Mouse (Mus musculus) spleen, postnatal 4 days (tissue): ENCODE data around the gene Ankrd39.
A peak's percentile ranks its signal among the peaks of the same experiment; 100 is the strongest.

Experiments
- DNase-seq, 2 experiments: peaks; one replicate each; pipeline ENCODE4 v3.0.0; 2022; ENCODE audit warnings: low spot score in 2 of 2

The Ankrd39 gene

DNA sequence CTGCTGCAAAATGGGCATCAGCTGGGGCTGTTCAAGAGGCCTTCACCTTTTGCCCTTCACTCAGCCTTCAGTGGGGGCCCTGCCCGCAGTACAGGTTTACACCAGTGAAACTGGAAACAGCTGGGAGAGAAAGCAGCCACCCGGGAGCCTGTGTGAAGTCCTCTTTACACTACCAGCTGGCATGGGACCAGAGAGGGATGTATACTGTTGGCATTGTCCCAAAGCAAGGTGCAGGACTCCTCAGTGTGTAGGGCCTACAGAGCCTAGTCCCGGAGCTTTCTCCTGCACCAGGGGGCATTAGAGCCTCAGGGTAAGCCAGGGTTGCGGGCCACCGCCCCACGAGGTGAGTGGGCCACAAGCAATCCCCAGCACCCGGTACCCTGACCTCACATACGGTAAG is 16.8 kb downstream of the Ankrd39 start:
- DNase-seq: no peak

DNA sequence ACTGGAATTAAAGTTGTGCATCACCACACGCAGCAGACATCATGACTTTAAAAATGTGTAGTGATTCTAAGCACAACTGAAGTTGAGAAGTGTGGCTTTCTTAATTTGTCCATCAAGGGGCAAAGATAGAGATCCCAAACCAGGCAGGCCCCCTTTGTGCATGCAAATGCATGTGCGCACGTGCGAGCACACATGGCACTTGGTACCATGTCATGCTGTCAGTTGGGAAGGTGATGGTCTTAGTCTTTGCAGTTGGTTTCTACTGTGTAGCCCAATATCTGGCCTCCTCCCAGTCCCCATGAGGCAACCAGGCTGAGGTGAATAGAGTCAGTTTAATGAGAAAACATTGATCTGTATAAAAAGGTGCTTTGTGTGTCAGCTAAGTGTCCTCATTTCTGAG is 17.4 kb downstream of the Ankrd39 start:
- DNase-seq: no peak

DNA sequence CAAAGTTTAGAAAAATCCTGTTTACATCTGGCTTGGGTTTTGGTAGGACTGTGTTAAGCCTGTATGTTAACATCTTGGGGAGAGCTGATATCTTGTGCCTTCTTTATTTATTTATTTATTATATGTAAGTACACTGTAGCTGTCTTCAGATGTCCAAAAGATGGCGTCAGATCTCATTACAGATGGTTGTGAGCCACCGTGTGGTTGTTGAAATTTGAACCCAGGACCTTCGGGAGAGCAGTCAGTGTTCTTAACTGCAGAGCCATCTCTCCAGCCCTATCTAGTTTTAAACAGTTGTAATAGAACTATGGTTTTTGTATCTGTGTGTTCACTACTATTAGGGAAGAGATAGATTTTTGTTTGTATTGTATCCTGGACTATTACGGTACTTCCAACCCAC is 18.0 kb downstream of the Ankrd39 start:
- no peak for DNase-seq

DNA sequence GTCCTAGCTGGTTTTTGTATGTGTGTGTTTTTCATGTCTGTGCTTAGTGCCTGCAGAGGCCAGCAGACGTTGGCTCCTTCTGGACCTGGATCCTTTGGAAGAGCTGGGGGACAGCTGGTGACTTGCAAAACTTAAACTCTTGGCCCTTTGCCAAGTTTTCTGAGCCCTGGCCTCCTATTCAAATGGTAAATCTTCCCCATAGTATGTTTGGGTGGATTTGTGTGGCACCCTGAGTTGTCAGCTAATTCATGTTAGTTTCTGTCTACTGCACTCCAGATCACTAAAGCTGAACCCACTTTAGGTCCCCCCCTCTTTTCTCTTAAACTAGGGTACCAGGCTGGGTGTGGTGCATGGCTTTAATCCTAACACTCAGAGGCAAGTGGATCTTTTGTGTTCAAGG is 18.9 kb downstream of the Ankrd39 start:
- DNase-seq: no peak

DNA sequence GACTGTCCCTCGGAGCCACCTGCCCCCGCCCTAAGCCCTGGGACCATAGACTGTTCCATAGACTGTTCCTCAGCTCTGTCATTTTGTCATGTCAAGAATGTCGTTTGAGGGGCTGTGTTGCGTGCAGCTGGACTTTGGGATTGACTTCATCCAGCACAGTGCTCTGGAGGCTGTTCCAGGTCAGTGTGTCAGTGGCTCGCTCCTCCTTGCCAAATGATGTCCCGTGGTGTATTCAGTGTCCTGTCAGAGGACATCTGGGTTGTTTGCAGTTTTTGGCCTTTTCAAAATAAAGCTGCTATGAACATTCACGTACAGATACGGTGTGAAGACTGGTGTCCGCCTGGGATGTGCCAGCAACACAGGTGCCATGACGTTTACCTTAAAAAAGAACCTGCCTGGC is 20.3 kb downstream of the Ankrd39 start:
- DNase-seq: no peak

DNA sequence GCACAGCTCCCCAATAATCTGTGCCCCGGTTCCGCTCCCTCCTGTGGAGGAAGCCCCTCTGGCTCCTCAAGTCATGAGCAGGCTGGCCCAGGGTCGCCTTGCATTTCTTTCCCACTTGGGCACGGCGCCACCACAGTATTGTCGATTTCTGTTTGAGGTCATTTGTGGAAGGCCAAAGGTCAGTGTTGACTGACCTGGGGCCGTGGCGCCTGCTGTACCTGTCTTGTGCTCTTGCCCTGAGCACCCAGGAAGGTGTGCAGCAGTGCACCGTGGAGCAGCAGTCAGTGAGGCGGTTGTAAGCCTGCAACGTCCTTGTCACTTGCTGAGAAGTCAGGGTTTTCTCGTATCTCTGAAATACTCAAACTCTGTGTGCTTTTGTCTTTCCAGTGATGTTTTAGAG is 21.5 kb downstream of the Ankrd39 start:
- DNase-seq: no peak

DNA sequence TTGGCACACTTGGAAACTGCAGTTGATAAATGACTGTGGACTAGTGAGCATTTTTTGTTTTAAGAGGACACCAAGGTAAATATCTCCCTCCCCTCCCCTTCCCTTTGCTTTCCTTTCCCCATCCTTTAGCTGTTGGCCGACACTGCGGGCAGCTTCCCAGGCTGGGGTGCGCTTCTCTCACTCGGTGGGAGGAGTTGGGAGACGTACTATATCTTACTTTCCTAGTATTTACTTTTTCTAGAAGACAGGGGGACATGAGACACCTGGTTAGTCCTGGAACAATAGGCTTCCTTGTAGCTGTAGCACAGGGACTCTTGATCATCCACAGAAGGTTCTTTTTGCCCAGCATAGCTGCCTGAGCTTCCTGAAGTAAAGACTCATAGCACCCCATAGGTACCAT is 23.2 kb downstream of the Ankrd39 start:
- no peak for DNase-seq

DNA sequence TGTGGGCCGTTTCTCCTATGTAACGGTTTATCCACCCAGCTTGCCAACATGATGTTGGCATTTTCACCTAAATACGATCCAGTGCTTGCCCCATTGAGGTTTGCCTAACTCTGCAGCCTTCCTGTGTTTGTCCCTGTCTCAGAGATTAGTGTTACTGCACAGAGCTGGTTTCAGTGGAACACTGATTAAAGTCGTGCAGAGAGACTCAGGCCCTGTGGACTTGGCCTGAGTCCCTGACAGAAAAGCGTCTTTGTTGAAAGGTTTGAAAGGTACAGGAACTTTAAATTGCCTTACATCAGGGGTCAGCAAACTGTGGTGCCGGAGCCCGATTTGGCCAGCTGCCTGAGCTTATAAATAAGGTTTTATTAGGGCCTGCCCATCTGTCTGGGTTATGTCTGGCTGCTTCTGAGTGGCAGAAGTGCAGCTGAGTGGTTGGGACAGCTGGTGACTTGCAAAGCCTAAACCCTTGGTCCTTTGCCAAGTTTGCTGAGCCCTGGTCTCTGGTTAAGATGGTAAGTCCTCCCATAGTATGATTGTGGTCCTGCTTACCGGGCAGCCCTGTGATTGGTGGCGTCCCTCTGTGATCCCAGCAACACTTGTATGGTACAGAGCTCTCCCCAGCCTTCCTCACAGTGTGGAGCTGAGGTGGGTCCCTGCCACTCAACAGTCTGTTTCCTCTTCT is 23.8 kb downstream of the Ankrd39 start:
- no peak for DNase-seq

DNA sequence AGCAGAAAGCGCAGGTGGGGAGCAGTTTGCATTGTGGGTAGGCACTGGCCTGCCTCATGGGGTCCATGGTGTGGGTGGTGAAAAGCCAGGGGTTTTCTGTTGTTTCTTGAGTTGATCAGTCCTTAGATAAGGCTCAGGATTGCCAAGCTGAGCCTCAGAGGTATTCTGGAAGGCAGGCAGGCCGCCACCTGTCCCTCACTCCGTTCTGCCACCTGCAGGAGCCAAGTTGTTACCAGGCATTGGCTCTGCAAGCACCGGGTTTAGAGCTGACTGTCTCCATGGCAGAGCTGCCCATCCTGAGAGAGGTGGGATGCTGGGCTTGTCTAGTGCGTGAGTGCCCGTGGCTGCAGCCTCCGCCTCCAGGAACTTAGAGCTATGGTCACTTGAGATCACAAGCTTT is 25.0 kb downstream of the Ankrd39 start:
- no peak for DNase-seq

DNA sequence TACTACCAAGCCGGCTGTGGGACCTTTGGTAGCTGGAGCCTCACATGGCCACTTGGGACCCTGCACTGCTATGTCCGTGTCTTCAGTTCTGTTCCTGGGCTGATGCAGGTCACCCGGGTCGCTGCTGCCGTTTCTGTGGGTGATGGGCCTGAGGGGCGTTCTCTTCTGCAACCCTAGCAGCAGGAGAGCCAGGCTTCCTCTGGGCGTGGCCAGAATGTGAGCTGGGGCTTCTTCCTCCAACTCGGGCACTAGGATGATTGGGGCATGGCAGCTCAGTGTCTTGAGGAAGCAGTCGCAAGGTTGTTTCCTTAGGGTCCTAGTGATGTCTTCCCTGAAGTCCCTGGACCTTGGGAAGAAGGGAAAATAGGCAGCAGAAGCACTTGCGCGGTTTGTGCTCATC is 27.6 kb downstream of the Ankrd39 start:
- no peak for DNase-seq

DNA sequence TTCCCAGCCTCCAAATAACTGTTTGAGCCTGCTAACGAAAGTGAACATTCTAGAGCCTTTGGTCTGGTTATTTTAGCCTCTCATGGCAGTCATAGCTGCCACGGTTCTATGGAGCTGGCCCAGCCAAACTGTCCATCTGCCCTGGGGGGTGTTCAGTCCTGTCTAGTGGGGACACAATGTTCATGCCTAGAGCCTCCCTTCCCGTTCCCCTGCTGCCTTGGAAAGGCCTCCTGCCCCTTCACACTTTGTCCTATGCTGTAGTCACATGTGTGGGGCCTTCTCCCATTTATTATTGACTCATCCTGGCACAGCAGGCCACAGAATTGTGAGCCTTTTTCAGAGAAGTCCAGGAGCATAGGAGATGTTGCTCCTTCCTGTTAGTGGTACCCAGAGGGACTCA is 29.0 kb downstream of the Ankrd39 start:
- no peak for DNase-seq

DNA sequence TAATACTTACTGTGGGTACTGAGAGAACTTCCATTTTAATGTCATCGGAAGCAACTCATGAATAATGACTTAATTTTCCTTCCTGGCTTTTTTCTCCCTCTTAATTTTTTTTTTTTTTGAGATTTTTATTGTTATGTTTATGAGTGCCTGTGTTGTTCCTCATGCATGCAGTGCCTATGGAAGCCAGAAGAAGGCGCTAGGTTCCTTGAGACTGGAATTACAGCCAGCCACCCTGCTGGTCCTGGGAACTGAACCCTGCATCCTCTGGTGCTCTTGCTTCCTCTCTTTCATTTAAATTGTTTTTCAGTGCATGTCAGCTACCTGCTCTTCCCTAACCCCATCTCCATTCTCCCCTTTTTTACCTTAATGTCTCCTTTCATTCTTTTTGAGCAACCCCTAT is 33.5 kb downstream of the Ankrd39 start:
- DNase-seq: no peak

DNA sequence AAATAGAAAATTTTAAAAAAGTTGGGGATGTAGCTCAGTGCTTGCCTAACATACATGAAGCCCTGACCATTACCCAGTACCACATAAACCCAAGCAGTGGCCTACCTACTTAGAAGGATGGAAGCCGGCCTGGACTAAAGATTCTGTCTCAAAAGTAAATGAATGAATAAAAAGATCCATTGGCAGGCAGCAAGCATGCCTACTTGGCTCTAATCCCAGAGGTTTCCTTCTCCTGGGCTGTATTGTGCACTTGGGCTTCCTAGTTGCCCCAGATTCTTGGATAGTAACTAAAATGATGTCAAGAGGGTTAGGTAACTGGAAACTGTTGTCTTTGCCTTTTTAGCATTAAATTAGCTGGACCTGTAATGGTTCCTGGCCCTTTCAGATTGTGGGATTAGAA is 33.9 kb downstream of the Ankrd39 start:
- no peak for DNase-seq

DNA sequence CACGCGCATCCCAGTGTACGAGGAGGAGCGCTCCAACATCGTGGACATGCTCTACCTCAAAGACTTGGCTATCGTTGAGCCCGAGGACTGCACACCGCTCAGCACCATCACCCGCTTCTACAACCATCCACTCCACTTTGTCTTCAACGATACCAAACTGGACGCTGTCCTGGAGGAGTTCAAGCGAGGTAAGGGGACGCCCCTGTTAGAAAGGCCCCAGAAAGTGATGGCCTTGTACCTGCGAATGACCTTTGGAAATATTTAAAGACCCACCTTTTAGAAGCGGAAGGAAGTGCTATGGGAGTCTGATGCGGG is 34.3 kb downstream of the Ankrd39 start:
- no peak for DNase-seq

DNA sequence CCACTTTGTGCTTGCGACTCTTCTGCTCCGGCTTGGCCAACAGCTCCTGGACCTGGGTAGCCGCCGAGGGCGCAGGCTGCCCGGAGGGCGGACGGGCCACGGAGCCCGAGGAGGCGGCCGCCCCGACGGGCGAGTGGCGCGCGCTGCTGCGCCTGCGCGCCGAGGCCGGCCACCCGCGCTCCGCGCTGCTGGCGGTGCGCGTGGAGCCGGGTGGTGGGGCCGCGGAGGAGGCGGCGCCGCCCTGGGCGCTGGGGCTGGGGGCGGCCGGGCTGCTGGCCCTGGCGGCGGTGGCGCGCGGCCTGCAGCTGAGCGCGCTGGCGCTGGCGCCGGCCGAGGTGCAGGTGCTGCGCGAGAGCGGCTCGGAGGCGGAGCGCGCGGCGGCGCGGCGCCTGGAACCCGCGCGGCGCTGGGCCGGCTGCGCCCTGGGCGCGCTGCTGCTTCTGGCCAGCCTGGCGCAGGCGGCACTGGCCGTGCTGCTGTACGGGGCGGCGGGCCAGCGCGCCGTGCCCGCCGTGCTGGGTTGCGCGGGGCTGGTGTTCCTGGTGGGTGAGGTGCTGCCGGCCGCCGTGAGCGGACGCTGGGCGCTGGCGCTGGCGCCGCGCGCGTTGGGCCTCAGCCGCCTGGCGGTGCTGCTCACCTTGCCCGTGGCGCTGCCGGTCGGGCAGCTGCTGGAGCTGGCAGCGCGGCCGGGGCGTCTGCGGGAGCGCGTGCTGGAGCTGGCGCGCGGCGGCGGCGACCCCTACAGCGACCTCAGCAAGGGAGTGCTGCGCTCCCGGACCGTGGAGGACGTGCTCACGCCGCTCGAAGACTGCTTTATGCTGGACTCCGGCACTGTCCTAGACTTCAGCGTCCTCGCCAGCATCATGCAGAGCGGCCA is 34.9 kb downstream of the Ankrd39 start:
- peak; percentile 41 to 78 for DNase-seq

DNA sequence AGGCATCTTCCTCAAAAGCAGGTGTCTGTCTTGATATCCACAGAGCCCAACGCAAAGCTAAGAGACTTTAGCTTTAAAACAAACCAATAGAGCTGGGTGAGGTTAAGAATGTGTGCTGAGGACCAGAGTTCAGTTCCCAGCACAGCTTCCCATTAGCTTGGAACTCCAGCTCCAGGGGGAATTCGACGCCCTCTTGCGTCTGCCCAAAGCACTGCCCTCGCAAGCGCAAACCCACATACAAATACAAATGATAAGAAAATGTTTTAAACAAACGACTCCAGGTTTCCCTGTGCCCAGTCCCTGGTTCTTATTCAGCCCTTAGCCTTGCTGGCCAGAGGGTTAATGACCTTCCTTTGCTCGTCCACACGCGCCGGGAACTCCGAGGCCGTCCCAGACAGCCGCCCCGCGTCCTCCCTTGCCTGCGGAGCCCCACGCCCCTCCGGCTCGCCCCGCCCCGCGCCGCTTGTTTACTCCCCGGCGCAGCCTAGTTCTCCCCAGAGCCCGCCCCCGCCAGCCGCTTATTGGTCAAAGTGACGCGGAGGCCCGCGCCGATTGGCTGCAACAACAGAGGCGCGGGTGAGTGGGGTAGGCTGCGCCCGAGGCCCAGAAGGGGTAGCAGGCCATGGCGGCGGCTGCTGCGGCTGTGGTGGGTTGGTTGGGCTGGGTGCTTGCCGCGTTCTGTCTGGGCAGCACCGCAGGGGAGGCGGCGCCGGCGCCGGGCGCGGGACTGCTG is 35.8 kb downstream of the Ankrd39 start, which contains the start of gene Cnnm3:
Gene Cnnm3, plus strand, starts transcription at position 579 of the 733 bp plus-strand sequence.
- peak; percentile 99 to 100 for DNase-seq

DNA sequence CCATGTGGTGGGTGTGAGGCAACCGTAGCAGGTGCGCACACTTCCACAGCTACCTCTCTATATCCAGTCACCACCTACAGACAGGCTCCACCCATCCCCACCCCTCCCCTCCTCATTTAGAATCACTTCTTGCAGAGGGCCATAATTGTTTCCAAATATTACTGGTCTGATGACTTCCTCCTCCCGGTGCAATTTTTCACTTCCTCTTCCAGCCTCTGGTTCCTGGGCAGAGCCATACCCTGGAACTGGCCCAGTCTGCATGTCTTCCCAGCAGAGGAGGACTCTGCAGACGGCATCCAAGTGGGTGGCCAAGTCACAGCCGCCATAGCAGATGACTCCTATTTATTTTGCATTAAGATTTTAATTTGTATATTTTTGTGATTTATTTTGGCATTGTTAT is 39.0 kb downstream of the Ankrd39 start:
- DNase-seq: no peak

DNA sequence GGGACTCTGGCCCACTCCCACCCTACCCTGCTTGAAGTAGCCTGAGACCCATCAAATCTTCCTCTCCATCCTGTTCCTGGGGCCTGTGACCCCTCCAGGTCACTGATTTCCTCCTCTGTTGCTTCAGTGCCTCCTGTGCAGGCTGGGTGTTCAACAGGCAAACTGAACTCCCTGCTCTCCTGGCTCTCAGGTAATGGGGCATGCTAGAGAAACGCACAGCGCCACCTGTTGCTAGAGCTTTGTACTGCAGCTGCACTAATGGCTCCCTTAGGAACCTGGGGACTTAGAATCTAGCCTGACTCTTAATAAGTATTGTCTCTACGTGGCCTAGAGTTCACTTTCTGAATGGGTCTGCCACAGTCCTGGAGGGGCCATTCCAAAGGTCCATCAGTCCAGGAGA is 46.0 kb downstream of the Ankrd39 start:
- DNase-seq: peak; percentile 69 to 91

DNA sequence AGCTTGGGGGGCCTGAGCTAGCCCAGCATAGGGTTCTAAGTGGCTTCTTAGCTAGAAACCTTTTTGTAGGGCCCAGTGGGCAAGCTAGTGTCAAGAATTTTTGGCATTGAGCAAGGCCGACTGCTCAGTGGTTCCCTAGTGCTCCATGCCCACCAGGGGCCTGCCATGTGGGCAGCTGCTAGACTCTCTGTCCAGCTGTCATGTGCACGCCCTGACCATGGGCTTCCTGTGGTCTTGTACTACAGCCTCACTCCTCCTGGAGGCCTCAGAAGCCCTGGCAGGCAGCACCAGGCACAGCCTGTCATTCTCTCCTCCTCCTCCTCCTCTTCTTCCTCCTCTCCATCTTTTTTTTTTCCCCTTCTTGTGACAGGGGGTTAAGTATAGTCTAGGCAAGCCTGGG is 49.9 kb downstream of the Ankrd39 start:
- DNase-seq: no peak

DNA sequence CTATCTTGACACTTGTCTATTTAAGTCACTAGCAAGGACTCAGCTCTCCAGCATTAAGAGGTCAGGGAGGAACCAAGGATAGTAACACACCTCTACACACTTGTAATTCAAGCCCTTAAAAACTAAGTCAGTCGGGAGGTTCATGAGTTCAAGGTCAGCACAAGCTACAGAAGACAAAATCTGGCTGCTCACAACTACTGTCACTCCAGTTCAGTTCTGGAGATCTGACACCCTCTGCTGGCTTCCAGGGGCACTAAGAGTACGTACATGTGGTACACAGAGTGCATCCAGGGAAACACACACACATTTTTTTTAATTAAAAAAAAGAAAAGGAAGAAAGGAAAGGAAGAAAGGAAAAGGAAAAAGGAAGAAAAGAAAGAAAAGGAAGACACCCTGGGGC is 50.5 kb downstream of the Ankrd39 start:
- no peak for DNase-seq

DNA sequence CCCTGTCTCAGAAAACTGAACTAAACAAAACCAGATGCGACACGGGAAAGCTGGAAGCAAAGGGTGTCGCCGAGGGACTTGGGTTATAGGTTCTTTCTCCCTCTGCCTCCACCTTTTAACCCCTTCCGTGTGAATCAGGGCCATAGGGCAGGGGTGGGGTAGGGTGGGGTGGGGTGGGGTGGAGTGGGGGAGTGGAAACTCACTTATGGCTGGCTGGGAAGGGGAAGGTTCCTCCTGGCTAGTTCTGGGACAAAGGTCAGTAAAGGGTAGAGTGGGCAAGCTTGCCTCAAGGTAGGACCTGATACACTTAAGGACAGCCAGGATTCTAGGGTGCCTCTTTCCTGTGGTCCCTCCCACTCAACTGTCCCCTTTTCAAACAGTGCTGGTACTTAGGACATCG is 53.9 kb downstream of the Ankrd39 start:
- DNase-seq: no peak

DNA sequence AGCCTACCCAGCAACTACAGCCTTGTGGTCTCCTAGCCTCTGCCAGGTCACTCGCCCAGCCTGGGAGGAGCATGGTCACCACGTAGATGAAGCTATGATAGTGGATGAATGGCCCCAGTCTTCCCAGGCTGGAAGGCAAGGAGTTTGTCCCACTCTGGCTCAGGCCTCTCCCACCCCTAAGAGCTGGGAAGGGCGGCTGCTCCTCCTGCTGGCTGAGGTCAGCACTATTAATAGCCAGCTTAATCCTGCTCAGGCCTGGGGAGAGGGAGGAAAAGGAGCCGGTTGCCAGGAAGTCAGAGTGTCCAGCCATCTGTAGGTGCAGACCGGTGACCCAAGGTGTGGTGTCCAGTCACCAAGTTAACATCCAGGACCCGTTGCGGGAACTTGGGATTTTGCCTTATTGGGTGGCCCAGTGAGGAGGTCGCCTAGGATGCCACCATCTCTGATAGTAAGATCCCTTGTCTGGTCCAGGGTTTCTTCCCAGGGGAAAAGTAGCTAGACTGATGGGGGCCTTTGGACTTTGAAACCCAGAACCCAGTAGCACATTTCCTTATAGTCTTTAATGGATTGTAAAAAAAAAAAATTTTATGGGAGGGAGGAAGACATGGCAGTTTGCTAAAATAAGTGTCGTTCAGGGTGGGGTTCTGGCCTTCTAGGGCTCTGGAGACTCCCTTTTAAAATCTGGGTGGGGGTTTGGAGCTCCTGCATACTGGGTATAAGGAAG is 54.7 kb downstream of the Ankrd39 start:
- no peak for DNase-seq
